Mouse (Mus musculus) liver, embryonic 12.5 days (tissue): ENCODE data around the gene Zfp292. TPM values are rescaled to one million over a fixed set of nuclear protein-coding genes. Genes with fewer than 3 reads are reported as not detected.

Experiments used
- ATAC-seq: fragments of 200-750 bp; cut with Nextera tagmentation; 2 replicates; pipeline ENCODE4 v1.8.0; 2017; ENCODE audit warnings: moderate number of reproducible peaks, mild to moderate bottlenecking, moderate library complexity
- H3K27ac ChIP-seq: fragments of 300-500 bp; sonication (generic); 2 replicates; pipeline ENCODE4 v1.5.1; 2016; ENCODE audit warnings: mild to moderate bottlenecking
- H3K27me3 ChIP-seq: fragments of 300-500 bp; sonication (generic); replicated peaks from 2 replicates; pipeline ENCODE4 v1.6.1; 2016; ENCODE audit warnings: mild to moderate bottlenecking, moderate library complexity
- H3K36me3 ChIP-seq: fragments of 300-500 bp; sonication (generic); 2 replicates; pipeline ENCODE4 v1.6.1; 2016; ENCODE audit warnings: mild to moderate bottlenecking, moderate library complexity
- H3K4me1 ChIP-seq: fragments of 300-500 bp; sonication (generic); 2 replicates; pipeline ENCODE4 v1.6.1; 2016
- H3K4me2 ChIP-seq: fragments of 300-500 bp; sonication (generic); 2 replicates; pipeline ENCODE4 v1.6.1; 2016; ENCODE audit warnings: mild to moderate bottlenecking, moderate library complexity
- H3K4me3 ChIP-seq: fragments of 300-500 bp; sonication (generic); 2 replicates; pipeline ENCODE4 v1.5.1; 2016; ENCODE audit warnings: mild to moderate bottlenecking, moderate library complexity
- H3K9ac ChIP-seq: fragments of 300-500 bp; sonication (generic); 2 replicates; pipeline ENCODE4 v1.6.1; 2016; ENCODE audit warnings: mild to moderate bottlenecking, moderate library complexity
- H3K9me3 ChIP-seq: fragments of 300-500 bp; sonication (generic); replicated peaks from 2 replicates; pipeline ENCODE4 v1.6.1; 2016; ENCODE audit warnings: mild to moderate bottlenecking, moderate library complexity
- WGBS: fragments of 180-500 bp; shearing (Covaris S2); methylation state at CpG from one replicate; pipeline ENCODE4 v1.1.7; 2016; ENCODE audit not compliant: insufficient replicate concordance; 5-methylcytosine and 5-hydroxymethylcytosine counted together
- polyA plus RNA-seq: library from polyadenylated mRNA; unstranded; fragments of >200 nt; fragmentation: Nextera tagmentation; extraction: Ambion mirVana; gene quantifications from 2 replicates; pipeline ENCODE4 v1.2.1, GENCODE M21; 2016

Zfp292 gene
- polyA plus RNA-seq, 1 experiment from 2014 or later = 7.1 TPM

- Histone ChIP-seq H3K4me2 (no peak overlapping the region), H3K27ac (no peak overlapping the region), H3K27me3 (no peaks in the 10 kb centered on the region; the same call in 1 of the 2 replicates), H3K36me3 (no peaks in the 10 kb centered on the region), H3K4me3 (no peak overlapping the region), H3K4me1 (no peaks in the 10 kb centered on the region; the same call in 1 of the 2 replicates), H3K9ac (no peak overlapping the region), H3K9me3 (no peaks in the 10 kb centered on the region)
- WGBS = 27% methylated on average over 4 of the region's 4 CpGs
- no peak for ATAC-seq
These were observed 100.0 kb downstream of the Zfp292 start for GRCm38 (mm10) chr4:34782730-34783129.

DNA sequence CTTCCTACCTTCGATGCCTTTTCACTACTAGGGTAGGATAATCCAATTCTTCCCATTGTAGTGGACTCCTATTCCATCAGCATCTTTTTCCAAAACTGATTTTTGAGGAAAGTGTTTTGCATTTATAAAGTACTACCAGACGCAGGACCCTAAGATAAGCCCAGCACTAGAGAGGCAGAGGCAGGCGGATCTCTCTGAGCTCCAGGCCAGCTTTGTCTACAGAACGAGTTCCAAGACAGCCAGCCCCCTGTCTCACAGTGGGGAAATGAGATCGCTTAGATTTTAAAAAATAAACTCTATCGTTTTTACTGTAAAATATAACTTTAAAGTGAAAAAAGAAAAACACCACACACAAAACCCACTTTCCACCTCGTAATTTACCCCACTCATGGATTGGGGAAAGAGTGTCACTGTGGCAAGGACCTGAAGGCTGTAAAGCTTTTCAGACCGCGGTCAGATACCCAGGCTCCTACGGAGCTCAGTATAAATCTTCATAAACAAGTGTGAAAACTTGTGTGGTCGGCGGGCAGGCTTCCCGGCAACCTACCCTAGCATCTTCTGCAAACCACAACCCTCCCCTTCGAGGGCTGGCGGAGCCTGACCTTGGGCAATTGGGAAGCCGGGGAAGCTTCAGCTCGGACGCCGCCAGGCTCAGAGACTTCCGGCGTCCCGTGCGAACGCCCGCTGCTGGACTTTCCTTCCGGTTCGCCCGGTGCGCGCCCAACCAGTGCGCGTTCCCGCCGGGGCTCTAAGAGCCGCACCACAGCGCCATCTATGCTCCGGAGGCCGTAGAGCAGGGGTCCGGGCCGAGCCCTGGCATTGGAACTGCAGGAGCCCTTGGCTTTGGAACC, 104.9 kb downstream of the Zfp292 start, which contains the start of gene Smim8:
Gene Smim8, minus strand, starts transcription at position 747 of the 851 bp plus-strand sequence.
- H3K9me3 ChIP-seq = no peaks in the 10 kb centered on the region
- H3K27ac ChIP-seq = peak within 1 kb of the TSS; percentile 80
- H3K36me3 ChIP-seq = no peaks in the 10 kb centered on the region
- 6% methylated on average over 40 of the region's 40 CpGs for WGBS
- H3K27me3 ChIP-seq = no peaks in the 10 kb centered on the region
- peak within 1 kb of the TSS; percentile 70 for H3K4me2 ChIP-seq
- H3K4me1 ChIP-seq = peaks cover 15% of the 10 kb centered on the region
- H3K4me3 ChIP-seq = peak within 1 kb of the TSS; percentile 81
- H3K9ac ChIP-seq = peak within 1 kb of the TSS; percentile 77
- ATAC-seq = peak; percentile 92

DNA sequence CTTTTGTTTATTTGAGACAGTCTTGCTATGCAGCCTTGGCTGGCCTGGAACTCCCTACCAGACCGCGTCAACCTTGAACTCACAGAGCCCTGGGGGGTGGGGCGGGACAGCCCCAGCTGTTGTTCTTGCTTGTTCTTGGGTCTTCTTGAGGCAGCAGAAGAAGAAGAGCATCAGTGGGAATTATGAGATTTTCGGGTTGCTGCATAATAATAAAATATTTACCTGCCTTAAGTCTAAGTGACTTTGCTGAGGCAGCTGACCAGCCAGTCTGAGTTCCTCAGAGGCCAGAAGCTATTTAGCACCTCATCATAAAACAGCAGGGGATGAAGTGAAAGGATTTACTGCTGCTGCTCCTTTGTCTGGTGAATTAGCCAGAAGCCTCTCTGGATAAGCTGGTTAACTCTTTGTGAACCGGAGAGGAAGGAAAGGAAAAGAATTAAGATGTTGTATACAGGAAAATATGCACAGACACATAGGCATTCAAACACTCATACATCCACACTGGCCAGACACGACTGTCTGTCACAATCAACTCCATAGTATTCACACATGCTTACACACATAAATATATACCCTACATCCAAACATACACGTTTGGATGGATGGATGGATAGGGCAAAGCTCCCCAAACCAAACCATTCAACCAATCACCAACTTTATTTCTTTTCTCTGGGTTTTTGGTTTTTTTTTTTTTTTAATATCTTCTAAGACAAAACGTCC, 110.9 kb downstream of the Zfp292 start:
- Histone ChIP-seq H3K4me1 (peaks cover 12% of the 10 kb centered on the region), H3K4me3 (no peak overlapping the region), H3K27ac (no peak overlapping the region), H3K9me3 (no peaks in the 10 kb centered on the region), H3K27me3 (no peaks in the 10 kb centered on the region), H3K36me3 (peaks cover 22% of the 10 kb centered on the region), H3K9ac (no peak overlapping the region), H3K4me2 (no peak overlapping the region)
- no peak for ATAC-seq
- 36% methylated on average over 8 of the region's 8 CpGs for WGBS

- no peaks in the 10 kb centered on the region for H3K36me3 ChIP-seq
- H3K27ac ChIP-seq = no peak within 1 kb of the TSS
- H3K4me1 ChIP-seq = no peaks in the 10 kb centered on the region
- H3K9me3 ChIP-seq = no peaks in the 10 kb centered on the region
- H3K4me2 ChIP-seq = no peak within 1 kb of the TSS
- 42% methylated on average over 1 of the region's 1 CpGs for WGBS
- no peak within 1 kb of the TSS for H3K9ac ChIP-seq
- no peak within 1 kb of the TSS for H3K4me3 ChIP-seq
- ATAC-seq = no peak
- H3K27me3 ChIP-seq = no peaks in the 10 kb centered on the region
These were observed 126.6 kb downstream of the Zfp292 start, which contains the start of gene Gm136 for GRCm38 (mm10) chr4:34756163-34756562. TSS of gene Gm136 (minus strand) at chr4:34756263.

Other genes starting within 250 kb of the Zfp292 start
- gene Slc35a1, start 195.5 kb downstream of the Zfp292 start, polyA plus RNA-seq = 21.8 and 24.3 TPM in 2 replicates
- not detected in 2 replicates for gene Cfap206, start 152.8 kb downstream of the Zfp292 start, polyA plus RNA-seq
- gene Gm136, start 126.7 kb downstream of the Zfp292 start, polyA plus RNA-seq = not detected in 2 replicates
- 30.0 and 30.3 TPM in 2 replicates for gene Smim8, start 104.5 kb downstream of the Zfp292 start, polyA plus RNA-seq
- gene Cga, start 10.8 kb upstream of the Zfp292 start, polyA plus RNA-seq = 0.20 TPM in 1 of 2 replicates, not detected in the other